Mouse (Mus musculus): ENCODE measurements around the gene Prmt2. TPM values are rescaled to one million over a fixed set of nuclear protein-coding genes. Genes with fewer than 3 reads are reported as not detected.
A peak's percentile ranks its signal among the peaks of the same experiment; 100 is the strongest.

Prmt2 gene
- total RNA-seq (2021) = 10 to 100 TPM; 56.6 to 60.6 TPM
- long read RNA-seq, experiment 1, transcript Prmt2-201 (11 exons, 2,016 nt) = major isoform, 74 of 124 reads
- long read RNA-seq, experiment 1, transcript Prmt2-202 (11 exons, 2,052 nt) = minor isoform, 25 of 124 reads
- long read RNA-seq, experiment 1, partial matches to known transcripts = 9 of 124 reads
- long read RNA-seq, experiment 1, other reads (novel, unspliced or antisense) = 16 of 124 reads
- long read RNA-seq, experiment 2, transcript Prmt2-201 (11 exons, 2,016 nt) = major isoform, 89 of 139 reads
- long read RNA-seq, experiment 2, transcript Prmt2-202 (11 exons, 2,052 nt) = minor isoform, 24 of 139 reads
- long read RNA-seq, experiment 2, partial matches to known transcripts = 11 of 139 reads
- long read RNA-seq, experiment 2, other reads (novel, unspliced or antisense) = 15 of 139 reads

- intact Hi-C loops (cut with DNase I) = no loop called here
Observed at GRCm38 (mm10) chr10:76237341-76238225, at the start of gene Prmt2. Prmt2 (minus strand) TSS chr10:76237865.

GRCm38 (mm10) chr10:76278541-76279097, 41.0 kb upstream of the Prmt2 start:
- DNase-seq (ENCODE audit: low spot score in 2 of 2) = no peak
- intact Hi-C loops (cut with DNase I) = no loop called here

More at GRCm38 (mm10) chr10:76237341-76238225, at the start of gene Prmt2:
- DNase-seq (ENCODE audit: low spot score in 2 of 2) = peak; percentile 81 to 91

DNA sequence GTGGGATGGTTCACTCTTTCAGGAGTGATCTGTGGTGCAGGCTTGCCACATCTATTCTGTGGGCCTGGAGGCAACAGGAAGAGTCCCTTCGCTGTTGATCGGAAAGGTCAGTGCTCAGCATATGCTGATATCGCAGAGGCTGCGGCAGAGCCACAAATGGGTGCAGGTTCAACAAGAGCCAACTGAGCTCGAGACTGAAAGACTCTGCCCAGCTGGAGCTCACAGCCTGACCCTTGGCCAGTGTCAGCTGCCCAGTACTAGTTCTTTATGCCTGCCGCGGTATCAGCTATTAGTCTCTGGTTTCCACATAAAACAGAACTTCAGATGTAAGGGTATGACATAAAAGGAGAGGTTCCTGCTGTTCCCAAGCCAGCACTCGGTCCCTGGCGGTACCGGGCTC, 37.6 kb upstream of the Prmt2 start:
- intact Hi-C loops (cut with DNase I) = no loop called here
- no peak for DNase-seq (ENCODE audit: low spot score in 2 of 2)

DNA sequence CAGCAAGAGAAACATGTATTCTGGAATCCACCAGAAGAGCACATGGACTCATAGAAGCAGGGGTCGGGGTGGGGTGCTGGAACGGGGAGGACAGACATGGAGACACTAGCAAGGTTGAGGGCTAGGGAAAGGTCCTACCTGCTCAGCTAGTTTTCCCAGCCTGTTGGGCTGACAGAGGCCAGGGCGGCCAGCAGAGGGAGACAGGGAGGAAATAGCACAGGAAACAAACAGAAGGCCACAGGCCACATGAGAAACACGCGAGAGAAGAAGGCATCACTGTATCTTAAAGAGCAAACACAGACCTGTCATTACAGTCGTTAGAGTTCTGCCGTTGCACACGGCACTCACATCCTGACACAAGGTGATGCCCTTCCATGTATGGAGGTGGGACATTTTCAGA, 33.6 kb upstream of the Prmt2 start:
- DNase-seq (ENCODE audit: low spot score in 2 of 2) = peak in 1 of 2 experiments; percentile 42
- intact Hi-C loops (cut with DNase I) = no loop called here

GRCm38 (mm10) chr10:76262431-76262830, 24.8 kb upstream of the Prmt2 start:
- DNase-seq (ENCODE audit: low spot score in 2 of 2) = no peak
- intact Hi-C loops (cut with DNase I) = no loop called here

GRCm38 (mm10) chr10:76261447-76261846, 23.8 kb upstream of the Prmt2 start:
- intact Hi-C loops (cut with DNase I) = no loop called here
- no peak for DNase-seq (ENCODE audit: low spot score in 2 of 2)

DNA sequence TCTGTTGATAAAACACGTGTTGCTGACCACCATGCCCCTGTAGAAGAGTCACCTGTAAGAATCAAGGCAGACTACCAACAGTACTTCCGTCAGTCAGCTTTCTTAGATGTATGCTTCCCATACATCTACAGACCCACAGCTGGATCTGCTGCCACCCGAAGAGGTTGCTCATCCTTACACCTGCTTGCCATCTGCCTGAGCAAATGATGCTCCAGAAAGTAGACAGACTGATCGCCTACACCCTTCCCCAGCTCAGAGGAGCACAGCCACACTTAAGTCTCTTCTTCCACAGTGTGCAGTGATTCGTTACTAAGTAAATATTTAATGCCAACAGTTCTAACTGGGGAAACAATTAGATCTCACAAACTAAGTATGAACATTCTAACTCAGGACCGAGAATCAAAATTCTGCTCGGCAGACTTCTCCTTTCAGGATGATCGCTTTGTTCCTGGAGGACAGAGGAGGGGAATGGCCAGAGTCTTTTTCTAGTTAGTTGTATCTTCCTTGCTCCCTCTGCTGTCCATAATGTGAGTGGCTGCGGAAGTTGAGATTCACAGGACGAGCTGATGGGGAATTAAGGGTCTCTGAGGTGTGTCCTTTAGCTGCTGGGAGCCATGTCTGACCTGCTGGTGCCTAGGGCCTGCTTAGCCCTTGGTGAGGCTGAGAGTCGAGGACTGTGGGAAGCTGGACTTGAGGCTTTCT, 22.8 kb upstream of the Prmt2 start:
- intact Hi-C loops (cut with DNase I) = no loop called here
- peak in 1 of 2 experiments; percentile 35 for DNase-seq (ENCODE audit: low spot score in 2 of 2)

DNA sequence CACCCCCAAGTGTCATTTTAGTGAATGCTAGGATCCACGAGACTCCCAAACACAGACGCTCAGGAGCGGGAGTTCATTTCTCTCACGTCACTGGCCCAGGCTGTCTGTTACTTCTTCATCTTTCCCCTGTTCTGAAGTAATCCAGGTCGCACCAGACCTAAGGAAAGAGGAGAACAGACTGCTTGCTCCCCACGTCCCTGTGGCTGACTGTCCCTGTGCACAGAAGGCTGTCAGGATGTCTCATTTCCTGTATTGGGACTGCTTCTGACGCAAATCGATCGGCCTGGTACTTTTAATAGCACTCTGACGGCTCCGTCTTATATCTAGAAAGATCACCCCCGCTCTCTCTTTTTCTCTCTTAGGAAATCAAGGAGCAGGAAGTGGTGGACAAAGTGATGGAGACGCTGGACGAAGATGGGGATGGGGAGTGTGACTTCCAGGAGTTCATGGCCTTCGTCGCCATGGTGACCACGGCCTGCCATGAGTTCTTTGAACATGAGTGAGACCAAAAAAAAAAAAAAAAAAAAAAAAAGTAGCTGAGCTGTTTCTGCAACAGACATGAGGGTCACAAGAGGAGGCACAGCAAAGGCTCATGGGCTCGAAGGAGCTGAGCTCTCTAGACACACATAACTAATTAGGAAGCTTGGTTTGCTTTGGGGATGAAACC, 22.0 kb upstream of the Prmt2 start:
- DNase-seq (ENCODE audit: low spot score in 2 of 2) = no peak

DNA sequence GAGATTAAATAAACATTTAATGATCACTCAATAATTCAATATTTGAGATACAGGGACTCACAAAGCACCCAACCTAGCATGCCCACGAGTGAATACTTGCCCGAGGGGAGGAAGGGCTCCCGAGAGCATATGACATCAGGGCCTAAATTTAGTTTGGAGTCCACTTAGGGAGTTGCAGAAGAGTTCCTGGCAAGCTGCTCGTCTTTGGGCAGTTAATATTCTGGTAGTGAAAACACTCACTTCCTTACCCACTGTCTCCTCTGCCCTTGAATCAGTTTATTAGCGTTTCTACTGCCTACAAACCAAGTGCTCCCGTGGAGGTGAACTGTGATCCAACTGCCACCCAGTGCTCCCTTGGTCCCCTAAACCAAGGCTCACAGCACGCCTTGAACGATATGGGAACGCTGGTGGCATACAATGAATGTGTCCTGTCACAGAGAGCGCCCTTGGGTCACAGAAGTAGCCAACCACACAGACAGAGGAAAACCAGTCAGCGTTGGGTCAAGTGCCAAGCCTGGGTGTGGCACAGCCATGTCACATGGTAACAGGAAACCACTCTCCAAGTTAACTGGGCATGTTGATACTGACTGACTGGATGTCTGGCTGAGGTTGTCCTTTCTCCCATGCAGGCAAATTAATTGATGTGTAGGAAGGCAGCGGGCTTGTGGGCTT, 20.2 kb upstream of the Prmt2 start:
- no peak for DNase-seq (ENCODE audit: low spot score in 2 of 2)
- intact Hi-C loops (cut with DNase I) = no loop called here

More for the DNA sequence above, 22.0 kb upstream of the Prmt2 start:
- intact Hi-C loops (cut with DNase I) = no loop called here

- intact Hi-C loops (cut with DNase I) = no loop called here
- no peak for DNase-seq (ENCODE audit: low spot score in 2 of 2)
Observed at GRCm38 (mm10) chr10:76257231-76257630, 19.6 kb upstream of the Prmt2 start.

GRCm38 (mm10) chr10:76255617-76256016, 18.0 kb upstream of the Prmt2 start:
- intact Hi-C loops (cut with DNase I) = no loop called here
- DNase-seq (ENCODE audit: low spot score in 2 of 2) = peak in 1 of 2 experiments; percentile 44

DNA sequence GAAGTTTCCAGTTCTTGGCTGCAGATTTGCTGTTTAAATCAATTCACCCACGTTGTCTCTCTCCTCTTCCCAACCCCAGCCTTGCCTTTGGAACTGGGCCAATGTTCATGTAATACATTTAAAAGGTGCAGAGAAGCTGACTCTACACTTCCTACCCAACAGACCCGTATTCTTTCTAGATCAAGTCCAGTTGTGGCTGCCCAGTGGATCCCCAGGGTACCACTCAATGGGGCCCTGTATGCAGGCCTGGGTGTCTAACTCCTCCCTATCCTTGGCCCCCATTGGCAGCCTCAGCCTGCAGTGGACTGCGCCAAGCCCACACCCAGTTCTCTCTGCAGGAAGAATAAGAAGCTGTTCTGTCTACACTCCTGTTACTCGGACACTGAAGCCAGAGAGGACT, 15.9 kb upstream of the Prmt2 start, which contains the start of gene S100b:
S100b (plus strand) TSS at position 318 of the 400 bp plus-strand sequence.
- peak; percentile 72 to 77 for DNase-seq (ENCODE audit: low spot score in 2 of 2)
- intact Hi-C loops (cut with DNase I) = no loop called here

- no peak for DNase-seq (ENCODE audit: low spot score in 2 of 2)
- intact Hi-C loops (cut with DNase I) = no loop called here
Observed at GRCm38 (mm10) chr10:76253079-76253478, 15.4 kb upstream of the Prmt2 start.

GRCm38 (mm10) chr10:76250870-76251269, 13.2 kb upstream of the Prmt2 start:
- intact Hi-C loops (cut with DNase I) = no loop called here
- DNase-seq (ENCODE audit: low spot score in 2 of 2) = no peak

DNA sequence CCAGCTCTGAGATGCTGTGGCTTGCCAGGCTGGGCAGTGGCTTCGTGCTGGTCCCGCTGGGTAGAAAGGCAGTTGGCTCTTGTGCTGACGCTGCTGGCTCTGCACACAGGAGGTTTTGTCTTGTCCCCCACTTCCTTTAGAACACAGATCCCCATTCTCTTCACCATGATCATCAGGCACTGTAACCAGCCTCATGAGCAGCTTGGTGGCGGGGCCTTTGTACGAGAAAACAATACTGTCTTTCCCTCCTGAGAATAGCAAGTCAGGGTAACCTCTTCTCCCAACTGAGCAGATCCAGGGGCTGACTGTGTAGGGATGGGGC, 10.9 kb upstream of the Prmt2 start:
- DNase-seq (ENCODE audit: low spot score in 2 of 2) = no peak
- intact Hi-C loops (cut with DNase I) = no loop called here

DNA sequence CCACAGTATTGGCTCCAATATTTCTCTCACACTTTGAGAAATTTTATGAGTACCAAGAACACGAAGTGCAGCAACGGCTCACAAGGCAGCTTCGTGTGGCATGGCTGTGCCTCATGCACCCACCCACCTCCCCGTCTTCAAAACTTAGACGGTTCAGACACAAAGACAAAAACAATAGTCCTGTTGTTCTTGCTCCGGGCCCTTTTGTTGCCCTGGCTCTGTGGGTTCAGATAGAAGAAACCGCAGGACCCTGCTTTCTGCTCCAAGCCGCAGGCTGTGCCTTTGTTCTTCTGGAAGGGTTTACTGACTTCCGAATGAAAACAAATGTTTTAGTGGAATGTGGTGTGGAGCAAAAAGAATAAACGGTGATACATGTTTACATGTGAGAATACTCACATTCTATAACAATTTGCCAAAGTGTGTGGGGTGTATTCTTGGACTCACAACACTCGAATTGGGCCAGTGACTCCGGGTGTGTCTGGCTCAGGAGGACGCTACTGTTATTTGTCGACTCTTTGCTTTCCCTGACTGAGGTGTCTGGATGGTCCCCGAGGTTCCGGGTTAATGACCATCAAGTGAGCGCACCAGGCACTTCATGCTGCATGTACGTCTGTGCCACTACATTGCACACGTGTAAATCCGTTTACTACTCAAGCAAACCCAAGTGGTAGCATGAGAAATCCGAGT, 10.4 kb upstream of the Prmt2 start:
- intact Hi-C loops (cut with DNase I) = no loop called here
- no peak for DNase-seq (ENCODE audit: low spot score in 2 of 2)

- intact Hi-C loops (cut with DNase I) = no loop called here
- no peak for DNase-seq (ENCODE audit: low spot score in 2 of 2)
Observed at GRCm38 (mm10) chr10:76246601-76247000, 8.9 kb upstream of the Prmt2 start.

GRCm38 (mm10) chr10:76245106-76245505, 7.4 kb upstream of the Prmt2 start:
- no peak for DNase-seq (ENCODE audit: low spot score in 2 of 2)
- intact Hi-C loops (cut with DNase I) = no loop called here

Data from left cerebral cortex, postnatal 14 days (tissue).